Mouse (Mus musculus): Measurements from ENCODE around the gene Fabp2.

DNA sequence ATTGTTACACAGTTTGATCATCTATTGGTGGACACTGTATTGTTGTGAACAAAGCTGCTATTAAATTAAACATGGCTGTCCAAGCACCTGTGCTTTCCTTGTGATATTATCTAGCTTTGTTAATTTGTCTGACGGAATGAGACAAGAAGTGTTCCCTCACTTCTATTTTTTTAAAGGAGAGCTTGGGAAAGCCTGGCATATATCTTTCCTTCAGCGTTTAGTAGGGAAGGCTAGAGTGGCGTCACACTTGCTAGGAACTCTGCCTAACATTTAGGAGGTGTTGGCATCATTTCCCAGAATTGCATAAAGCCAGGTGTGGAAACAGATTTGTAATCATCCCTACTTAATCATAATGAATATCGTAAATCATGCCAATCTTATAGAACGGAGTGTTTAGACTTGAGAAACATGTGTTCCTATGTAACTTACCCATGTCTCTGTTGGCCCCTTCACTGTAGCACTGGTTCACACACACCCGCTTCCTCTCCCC lies 21.4 kb downstream of the Fabp2 start:
- TF ChIP-seq POLR2A (IDR thresholded peaks at IDR 0.05; ENCODE audit: extremely low read depth, insufficient read depth, low read length) (no peak), CTCF (IDR thresholded peaks at IDR 0.05; ENCODE audit: low read depth, low read length) (no peak)

Measured in liver, adult 2 months (tissue).